Mouse (Mus musculus): ENCODE results near the gene Mbd4.
"Not testable (repeated sequence)": the region's sequence is repeated elsewhere in the genome, so short reads cannot be mapped to it uniquely, and the experiment has no call there.

Gene Mbd4

GRCm38 (mm10) chr6:115853091-115853813 is at the start of gene Mbd4, which contains the start of gene Ift122:
Mbd4 (minus strand) TSS chr6:115853371.
Ift122 (plus strand) TSS chr6:115853470.
- peak; percentile 99 for ATAC-seq (ENCODE audit: insufficient number of reproducible peaks, low FRiP score, low TSS enrichment)

GRCm38 (mm10) chr6:115902545-115902944 is 49.4 kb upstream of the Mbd4 start:
- no peak for ATAC-seq (ENCODE audit: insufficient number of reproducible peaks, low FRiP score, low TSS enrichment)

GRCm38 (mm10) chr6:115901489-115901931 is 48.3 kb upstream of the Mbd4 start:
- peak; percentile 17 for ATAC-seq (ENCODE audit: insufficient number of reproducible peaks, low FRiP score, low TSS enrichment)

- peak; percentile 77 for ATAC-seq (ENCODE audit: insufficient number of reproducible peaks, low FRiP score, low TSS enrichment)
Measured at GRCm38 (mm10) chr6:115901062-115901461, 47.9 kb upstream of the Mbd4 start.

- ATAC-seq (ENCODE audit: insufficient number of reproducible peaks, low FRiP score, low TSS enrichment), result no peak
Measured at GRCm38 (mm10) chr6:115897926-115898520, 44.9 kb upstream of the Mbd4 start.

- no peak for ATAC-seq (ENCODE audit: insufficient number of reproducible peaks, low FRiP score, low TSS enrichment)
Measured at GRCm38 (mm10) chr6:115897117-115897516, 43.9 kb upstream of the Mbd4 start.

GRCm38 (mm10) chr6:115896346-115896745 is 43.2 kb upstream of the Mbd4 start:
- ATAC-seq (ENCODE audit: insufficient number of reproducible peaks, low FRiP score, low TSS enrichment), result no peak

- ATAC-seq (ENCODE audit: insufficient number of reproducible peaks, low FRiP score, low TSS enrichment), result no peak
Measured at GRCm38 (mm10) chr6:115892363-115892762, 39.2 kb upstream of the Mbd4 start.

- no peak for ATAC-seq (ENCODE audit: insufficient number of reproducible peaks, low FRiP score, low TSS enrichment)
Measured at GRCm38 (mm10) chr6:115891497-115892061, 38.4 kb upstream of the Mbd4 start.

- ATAC-seq (ENCODE audit: insufficient number of reproducible peaks, low FRiP score, low TSS enrichment), result no peak
Measured at GRCm38 (mm10) chr6:115891061-115891460, 37.9 kb upstream of the Mbd4 start.

- no peak for ATAC-seq (ENCODE audit: insufficient number of reproducible peaks, low FRiP score, low TSS enrichment)
Measured at GRCm38 (mm10) chr6:115890601-115891000, 37.4 kb upstream of the Mbd4 start.

- ATAC-seq (ENCODE audit: insufficient number of reproducible peaks, low FRiP score, low TSS enrichment), result no peak
Measured at GRCm38 (mm10) chr6:115888296-115888695, 35.1 kb upstream of the Mbd4 start.

- no peak for ATAC-seq (ENCODE audit: insufficient number of reproducible peaks, low FRiP score, low TSS enrichment)
Measured at GRCm38 (mm10) chr6:115886894-115887293, 33.7 kb upstream of the Mbd4 start.

GRCm38 (mm10) chr6:115884018-115884417 is 30.8 kb upstream of the Mbd4 start:
- no peak for ATAC-seq (ENCODE audit: insufficient number of reproducible peaks, low FRiP score, low TSS enrichment)

- ATAC-seq (ENCODE audit: insufficient number of reproducible peaks, low FRiP score, low TSS enrichment), result no peak
Measured at GRCm38 (mm10) chr6:115880751-115881150, 27.6 kb upstream of the Mbd4 start.

- no peak for ATAC-seq (ENCODE audit: insufficient number of reproducible peaks, low FRiP score, low TSS enrichment)
Measured at GRCm38 (mm10) chr6:115879736-115880135, 26.6 kb upstream of the Mbd4 start.

GRCm38 (mm10) chr6:115878694-115879093 is 25.5 kb upstream of the Mbd4 start:
- no peak for ATAC-seq (ENCODE audit: insufficient number of reproducible peaks, low FRiP score, low TSS enrichment)

- ATAC-seq (ENCODE audit: insufficient number of reproducible peaks, low FRiP score, low TSS enrichment), result no peak
Measured at GRCm38 (mm10) chr6:115877239-115877638, 24.1 kb upstream of the Mbd4 start.

- ATAC-seq (ENCODE audit: insufficient number of reproducible peaks, low FRiP score, low TSS enrichment), result not testable (repeated sequence)
Measured at GRCm38 (mm10) chr6:115871318-115871717, 18.1 kb upstream of the Mbd4 start.

GRCm38 (mm10) chr6:115867157-115867556 is 14.0 kb upstream of the Mbd4 start:
- ATAC-seq (ENCODE audit: insufficient number of reproducible peaks, low FRiP score, low TSS enrichment), result not testable (repeated sequence)

GRCm38 (mm10) chr6:115865246-115865645 is 12.1 kb upstream of the Mbd4 start:
- ATAC-seq (ENCODE audit: insufficient number of reproducible peaks, low FRiP score, low TSS enrichment), result no peak

Measured in cerebellum, adult (tissue).